Mouse (Mus musculus) cerebral cortex, adult 2 months (tissue): ENCODE measurements around the gene Pkn3.

Source experiments
- WGBS: fragments of 180-500 bp; shearing (Covaris S2); methylation state at CpG from one replicate; pipeline ENCODE4 v1.1.7; 2018; 5-methylcytosine and 5-hydroxymethylcytosine counted together

Pkn3 gene

GRCm38 (mm10) chr2:30077502-30078348, at the start of gene Pkn3:
Gene Pkn3 (plus strand): TSS chr2:30077684.
- 1% methylated on average over 53 of the region's 53 CpGs for WGBS

DNA sequence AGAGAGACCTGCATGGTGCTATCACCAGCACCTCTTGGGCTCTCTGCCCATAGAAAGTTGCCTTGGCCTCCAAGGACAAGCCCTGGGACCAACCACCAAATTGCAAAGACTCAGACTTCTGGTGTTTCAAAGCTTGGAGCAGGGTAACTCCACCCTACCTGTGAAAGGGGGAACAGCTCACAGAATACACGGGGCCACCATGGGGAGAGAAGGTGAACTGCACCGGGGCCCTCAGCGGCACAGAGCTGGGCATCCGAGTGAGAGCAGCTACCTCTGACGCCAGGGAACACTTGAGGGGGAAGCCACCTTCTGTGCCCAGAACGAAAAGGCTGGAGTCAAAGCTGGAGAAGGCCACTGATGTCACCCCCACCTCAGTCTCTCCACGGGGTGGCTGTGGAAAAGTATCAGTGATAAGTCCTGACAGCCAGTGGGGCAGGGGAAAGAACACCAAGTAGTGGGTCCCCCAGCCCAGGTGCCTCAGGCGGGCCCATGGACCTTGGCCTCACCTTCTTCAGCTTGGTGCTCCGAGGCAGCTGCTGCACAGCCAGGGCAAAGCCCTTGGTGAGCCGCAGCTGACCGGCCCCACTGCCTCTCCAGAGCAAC, 45.1 kb upstream of the Pkn3 start:
- WGBS, result 51% methylated on average over 11 of the region's 11 CpGs

GRCm38 (mm10) chr2:30032957-30033356, 44.5 kb upstream of the Pkn3 start:
- 30% methylated on average over 6 of the region's 6 CpGs for WGBS

- WGBS, result 77% methylated on average over 2 of the region's 2 CpGs
These were observed 39.7 kb upstream of the Pkn3 start for GRCm38 (mm10) chr2:30037762-30038161.

GRCm38 (mm10) chr2:30038370-30038769, 39.1 kb upstream of the Pkn3 start:
- 95% methylated on average over 10 of the region's 10 CpGs for WGBS

- WGBS, result 8% methylated on average over 4 of the region's 4 CpGs
These were observed 35.0 kb upstream of the Pkn3 start for GRCm38 (mm10) chr2:30042445-30042844.

- WGBS, result 83% methylated on average over 5 of the region's 5 CpGs
These were observed 32.9 kb upstream of the Pkn3 start for GRCm38 (mm10) chr2:30044550-30044949.

GRCm38 (mm10) chr2:30047127-30047526, 30.4 kb upstream of the Pkn3 start:
- 98% methylated on average over 6 of the region's 6 CpGs for WGBS

DNA sequence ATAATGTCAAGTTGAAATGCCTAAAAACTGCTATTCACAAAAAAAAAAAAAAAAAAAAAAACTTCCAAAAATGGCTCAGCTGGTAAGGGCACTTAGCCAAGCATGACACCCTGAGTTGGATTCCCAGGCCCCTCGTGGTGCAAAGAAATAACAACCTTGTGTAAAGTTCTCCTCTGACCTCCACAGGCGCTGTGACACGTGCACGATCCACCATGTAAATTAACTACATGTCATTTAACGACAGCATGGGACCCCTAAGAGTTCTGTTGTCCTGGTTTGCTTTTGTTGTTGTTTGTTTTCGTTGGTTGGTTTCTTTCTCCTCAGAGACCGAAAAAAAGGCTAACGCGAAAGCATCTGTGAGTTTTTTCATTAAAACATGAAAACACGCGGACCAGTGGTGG, 29.4 kb upstream of the Pkn3 start:
- WGBS, result 34% methylated on average over 11 of the region's 11 CpGs

DNA sequence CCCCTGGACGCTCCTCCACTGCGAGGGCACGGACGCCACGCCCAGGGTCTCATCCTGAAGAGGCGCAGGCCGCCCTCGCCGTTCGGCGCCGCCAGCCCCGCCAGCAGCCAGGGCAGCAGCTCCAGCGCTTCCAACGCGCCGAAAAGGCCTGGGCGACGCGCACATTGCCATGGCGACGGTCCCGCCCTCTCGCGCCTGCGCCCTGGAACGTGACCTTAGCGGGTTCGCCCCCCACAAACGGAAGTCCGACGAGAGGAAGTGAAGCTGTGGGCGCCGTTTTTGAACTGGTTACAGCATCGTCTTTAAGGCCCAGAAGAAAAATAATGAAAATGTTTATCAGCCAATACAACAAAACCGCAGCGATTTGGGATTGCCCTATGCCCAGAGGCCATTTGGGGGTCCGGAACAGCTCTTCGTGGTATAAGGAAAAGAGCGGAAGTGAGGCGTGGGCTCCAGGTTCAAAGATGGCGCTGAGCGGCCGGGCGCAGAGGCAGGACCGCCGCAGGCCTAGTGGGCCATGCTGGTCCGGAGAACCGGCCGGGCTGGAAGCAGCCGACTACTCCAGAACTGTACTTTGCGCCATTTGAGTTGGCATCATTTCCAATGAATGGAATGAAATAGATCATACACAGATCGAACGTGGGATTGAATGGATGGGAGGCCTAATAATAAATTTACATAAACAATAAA, 28.6 kb upstream of the Pkn3 start, which contains the start of gene Wdr34:
Gene Wdr34, minus strand, starts transcription at position 183 of the 690 bp plus-strand sequence.
- under 1% methylated on average over 54 of the region's 54 CpGs for WGBS

DNA sequence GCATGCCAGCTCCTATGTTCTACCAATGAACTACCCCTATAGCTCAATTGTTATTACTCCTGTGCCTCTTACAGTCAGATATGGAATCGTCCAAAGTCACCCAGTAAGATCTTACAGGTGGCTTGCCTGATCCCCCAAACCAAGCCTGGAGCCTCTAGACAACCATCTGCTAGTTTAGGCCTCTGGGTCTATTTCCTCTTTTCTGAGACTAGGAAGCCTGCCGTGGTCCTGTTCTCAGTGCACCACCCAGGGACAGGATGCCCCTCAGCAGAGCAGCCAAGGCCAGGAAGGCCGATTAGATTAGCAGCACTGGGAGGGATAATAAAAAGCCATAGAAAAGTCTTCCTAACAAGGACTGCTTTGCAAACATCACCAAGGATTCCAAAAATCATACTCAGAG, 27.7 kb upstream of the Pkn3 start:
- WGBS, result 86% methylated on average over 3 of the region's 3 CpGs

DNA sequence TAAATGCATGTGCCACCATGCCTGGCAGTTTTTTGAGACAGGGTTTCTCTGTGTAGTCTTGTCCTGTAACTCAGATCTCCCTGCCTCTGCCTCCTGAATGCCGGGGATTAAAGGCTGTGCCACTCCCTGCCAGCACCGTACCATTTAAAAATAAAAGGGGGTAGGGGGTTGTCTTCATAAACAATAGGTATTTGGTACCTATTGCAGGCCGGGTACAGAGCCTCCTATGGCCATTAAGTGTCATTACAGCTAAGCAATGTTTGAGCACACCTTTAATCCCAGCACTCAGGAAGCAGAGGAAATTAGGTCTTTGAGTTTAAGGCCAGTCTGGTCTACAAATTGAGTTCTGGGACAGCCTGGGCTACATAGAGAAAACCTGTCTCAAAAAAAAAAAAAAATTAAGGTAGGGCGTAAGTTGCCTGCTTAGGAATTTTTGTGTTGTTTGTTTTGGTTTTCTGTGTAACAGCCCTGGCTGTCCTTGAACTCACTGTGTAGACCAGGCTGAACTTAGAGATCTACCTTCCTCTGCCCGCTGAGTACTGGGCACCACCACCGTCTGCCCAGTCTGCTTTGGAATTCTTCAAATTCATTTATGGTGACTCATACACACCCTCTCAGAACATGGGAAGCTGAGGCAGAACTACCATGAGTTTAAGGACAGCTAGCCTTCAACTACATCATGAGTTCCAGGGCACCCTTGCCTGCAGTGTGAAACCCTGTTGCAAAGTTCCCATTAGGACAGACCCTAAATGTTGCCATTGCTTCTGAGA, 25.3 kb upstream of the Pkn3 start:
- WGBS, result 38% methylated on average over 6 of the region's 6 CpGs

DNA sequence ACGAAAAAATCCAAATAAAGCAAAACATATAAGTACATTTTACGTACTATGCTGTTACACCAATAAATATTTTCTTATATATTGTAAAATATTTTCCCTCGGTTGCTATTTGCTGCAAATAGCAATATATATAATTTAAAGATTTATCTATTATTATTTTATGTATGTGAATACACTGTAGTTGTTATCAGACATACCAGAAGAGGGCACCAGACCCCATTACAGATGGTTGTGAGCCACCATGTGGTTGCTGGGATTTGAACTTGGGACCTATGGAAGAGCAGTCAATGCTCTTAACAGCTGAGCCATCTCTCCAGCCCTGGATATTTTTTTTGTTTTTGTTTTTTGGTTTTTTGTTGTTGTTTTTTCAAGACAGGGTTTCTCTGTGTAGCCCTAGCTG, 22.2 kb upstream of the Pkn3 start:
- 94% methylated on average over 3 of the region's 3 CpGs for WGBS

- WGBS, result 78% methylated on average over 3 of the region's 3 CpGs
These were observed 20.7 kb upstream of the Pkn3 start for GRCm38 (mm10) chr2:30056736-30057135.

- WGBS, result 53% methylated on average over 12 of the region's 12 CpGs
These were observed 20.1 kb upstream of the Pkn3 start, which contains the start of gene Set for GRCm38 (mm10) chr2:30057223-30057904. Gene Set (plus strand): TSS chr2:30057378.

- 60% methylated on average over 5 of the region's 5 CpGs for WGBS
These were observed 19.1 kb upstream of the Pkn3 start for GRCm38 (mm10) chr2:30058418-30058817.

- 10% methylated on average over 37 of the region's 37 CpGs for WGBS
These were observed 16.0 kb upstream of the Pkn3 start for GRCm38 (mm10) chr2:30061215-30062166.

- WGBS, result 3% methylated on average over 40 of the region's 40 CpGs
These were observed 15.0 kb upstream of the Pkn3 start for GRCm38 (mm10) chr2:30062249-30063093.

DNA sequence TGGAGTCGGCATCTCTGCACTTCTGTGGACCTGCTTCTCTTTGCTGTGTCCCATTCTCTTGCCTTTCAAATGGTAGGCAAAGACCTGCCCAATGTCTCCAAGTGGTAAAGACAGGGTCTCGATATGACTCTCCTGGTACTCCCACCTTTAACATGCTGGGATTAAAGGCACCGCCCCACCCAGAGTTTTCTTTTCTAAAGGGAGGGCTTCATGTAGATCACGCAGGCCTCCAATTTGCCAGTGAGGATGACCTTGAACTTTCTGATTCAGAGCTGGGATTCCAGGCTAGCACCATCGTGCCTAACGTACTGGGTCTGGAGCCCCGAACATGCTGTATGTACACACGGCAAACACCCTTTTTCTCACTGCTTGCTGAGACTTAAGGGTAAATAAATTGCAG, 14.2 kb upstream of the Pkn3 start:
- WGBS, result 42% methylated on average over 8 of the region's 8 CpGs
